Mouse (Mus musculus) brain, embryonic 14.5 days (tissue): ENCODE results near the gene Megf11.

ENCODE experiments used
- CTCF ChIP-seq: fragments of 200-500 bp; IDR thresholded peaks from 2 replicates; pipeline ENCODE4 v1.5.1; 2012; ENCODE audit warnings: inconsistent platforms, mild to moderate bottlenecking, moderate library complexity, borderline replicate concordance; ENCODE audit not compliant: insufficient read depth, insufficient read length; ENCODE audit errors: extremely low read depth
- POLR2A ChIP-seq: fragments of 200-500 bp; IDR thresholded peaks from 2 replicates; pipeline ENCODE4 v1.6.1; 2012; ENCODE audit warnings: mild to moderate bottlenecking, inconsistent platforms, borderline replicate concordance; ENCODE audit not compliant: poor library complexity, insufficient read depth, insufficient read length, severe bottlenecking; ENCODE audit errors: extremely low read depth

DNA sequence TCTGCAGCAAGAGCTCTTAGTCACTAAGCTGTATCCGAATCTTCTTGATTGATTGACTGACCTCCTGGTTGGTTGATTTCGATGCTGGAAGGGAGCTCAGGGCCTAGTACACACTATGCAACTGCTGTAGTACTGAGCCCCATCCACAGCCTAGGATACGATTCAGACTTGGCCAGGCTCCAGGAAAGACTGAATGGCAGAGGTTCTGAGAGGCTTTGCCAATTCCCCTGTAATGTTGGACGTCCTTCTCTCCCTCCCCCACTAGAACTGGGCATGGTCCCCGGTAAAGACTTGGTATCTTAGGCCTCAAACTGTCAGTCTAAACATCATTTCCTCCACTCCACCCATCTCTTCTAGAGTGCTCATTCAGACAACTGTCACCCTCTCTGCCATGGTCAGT, 113.5 kb downstream of the Megf11 start:
- no peak for TF ChIP-seq POLR2A
- TF ChIP-seq CTCF, result no peak
